Mouse (Mus musculus): Measurements from ENCODE around the gene Ankmy1. TPM values are rescaled to one million over a fixed set of nuclear protein-coding genes. Genes with fewer than 3 reads are reported as not detected.

Ankmy1 gene
- polyA plus RNA-seq, 1 experiment from 2014 or later: 0.52 TPM

- 86% methylated on average over 12 of the region's 12 CpGs for WGBS
- ATAC-seq (ENCODE audit: low FRiP score, low TSS enrichment): no peak
- no peaks in the 10 kb centered on the region for H3K9me3 ChIP-seq (ENCODE audit: low read length)
Observed at GRCm38 (mm10) chr1:92879266-92879665, 23.4 kb downstream of the Ankmy1 start.

GRCm38 (mm10) chr1:92878066-92878741 lies 24.5 kb downstream of the Ankmy1 start:
- Histone ChIP-seq H3K27ac (ENCODE audit: low read length) (peak overlapping the region; percentile 25; the same call in 1 of the 2 replicates), H3K4me3 (ENCODE audit: low read length) (no peak overlapping the region), H3K4me1 (ENCODE audit: insufficient read depth, low read length) (peaks cover 25% of the 10 kb centered on the region), H3K9me3 (ENCODE audit: low read length) (no peaks in the 10 kb centered on the region), H3K9ac (replicated peaks; ENCODE audit: low read length) (no peak overlapping the region), H3K36me3 (ENCODE audit: insufficient read depth, low read length) (no peaks in the 10 kb centered on the region), H3K27me3 (ENCODE audit: insufficient read depth, low read length) (no peaks in the 10 kb centered on the region), H3K4me2 (replicated peaks; ENCODE audit: low read depth, low read length) (no peak overlapping the region; the same call in 1 of the 2 replicates)
- ATAC-seq (ENCODE audit: low FRiP score, low TSS enrichment): peak; percentile 53
- 35% methylated on average over 13 of the region's 13 CpGs for WGBS

More at GRCm38 (mm10) chr1:92879266-92879665, 23.4 kb downstream of the Ankmy1 start:
- Histone ChIP-seq H3K27me3 (ENCODE audit: insufficient read depth, low read length) (no peaks in the 10 kb centered on the region), H3K9ac (replicated peaks; ENCODE audit: low read length) (no peak overlapping the region), H3K4me3 (ENCODE audit: low read length) (no peak overlapping the region), H3K4me2 (replicated peaks; ENCODE audit: low read depth, low read length) (no peak overlapping the region), H3K4me1 (ENCODE audit: insufficient read depth, low read length) (peaks cover 25% of the 10 kb centered on the region), H3K27ac (ENCODE audit: low read length) (no peak overlapping the region), H3K36me3 (ENCODE audit: insufficient read depth, low read length) (no peaks in the 10 kb centered on the region)

- H3K9me3 ChIP-seq (ENCODE audit: low read length): no peaks in the 10 kb centered on the region
- H3K4me2 ChIP-seq (replicated peaks; ENCODE audit: low read depth, low read length): 0 out of 2 replicates have a peak overlapping the region, but pooled peaks have one; percentile 7
- no peaks in the 10 kb centered on the region for H3K27me3 ChIP-seq (ENCODE audit: insufficient read depth, low read length)
- peak; percentile 16; the same call in 1 of the 2 replicates for ATAC-seq (ENCODE audit: low FRiP score, low TSS enrichment)
- no peak overlapping the region; the same call in 1 of the 2 replicates for H3K9ac ChIP-seq (replicated peaks; ENCODE audit: low read length)
- no peak overlapping the region for H3K4me3 ChIP-seq (ENCODE audit: low read length)
- WGBS: 35% methylated on average over 12 of the region's 12 CpGs
- peak overlapping the region; percentile 27 for H3K27ac ChIP-seq (ENCODE audit: low read length)
- H3K4me1 ChIP-seq (ENCODE audit: insufficient read depth, low read length): peaks cover 25% of the 10 kb centered on the region
- no peaks in the 10 kb centered on the region for H3K36me3 ChIP-seq (ENCODE audit: insufficient read depth, low read length)
Observed at GRCm38 (mm10) chr1:92877431-92877978, 25.2 kb downstream of the Ankmy1 start.

- no peaks in the 10 kb centered on the region for H3K9me3 ChIP-seq (ENCODE audit: low read length)
- no peak overlapping the region for H3K4me3 ChIP-seq (ENCODE audit: low read length)
- H3K36me3 ChIP-seq (ENCODE audit: insufficient read depth, low read length): no peaks in the 10 kb centered on the region
- ATAC-seq (ENCODE audit: low FRiP score, low TSS enrichment): no peak
- peaks cover 25% of the 10 kb centered on the region for H3K4me1 ChIP-seq (ENCODE audit: insufficient read depth, low read length)
- H3K4me2 ChIP-seq (replicated peaks; ENCODE audit: low read depth, low read length): no peak overlapping the region
- H3K9ac ChIP-seq (replicated peaks; ENCODE audit: low read length): no peak overlapping the region
- 87% methylated on average over 8 of the region's 8 CpGs for WGBS
- no peak overlapping the region for H3K27ac ChIP-seq (ENCODE audit: low read length)
- H3K27me3 ChIP-seq (ENCODE audit: insufficient read depth, low read length): no peaks in the 10 kb centered on the region
Observed at GRCm38 (mm10) chr1:92875360-92876111, 27.2 kb downstream of the Ankmy1 start.

GRCm38 (mm10) chr1:92874011-92874410 lies 28.7 kb downstream of the Ankmy1 start:
- Histone ChIP-seq H3K4me1 (ENCODE audit: insufficient read depth, low read length) (peaks cover 25% of the 10 kb centered on the region), H3K27me3 (ENCODE audit: insufficient read depth, low read length) (no peaks in the 10 kb centered on the region), H3K9me3 (ENCODE audit: low read length) (no peaks in the 10 kb centered on the region), H3K36me3 (ENCODE audit: insufficient read depth, low read length) (no peaks in the 10 kb centered on the region), H3K4me3 (ENCODE audit: low read length) (no peak overlapping the region), H3K4me2 (replicated peaks; ENCODE audit: low read depth, low read length) (no peak overlapping the region), H3K9ac (replicated peaks; ENCODE audit: low read length) (no peak overlapping the region), H3K27ac (ENCODE audit: low read length) (no peak overlapping the region)
- ATAC-seq (ENCODE audit: low FRiP score, low TSS enrichment): 0 out of 2 replicates have a peak, but pooled peaks have one; percentile 35
- WGBS: 72% methylated on average over 3 of the region's 3 CpGs

GRCm38 (mm10) chr1:92872666-92873065 lies 30.0 kb downstream of the Ankmy1 start:
- H3K4me2 ChIP-seq (replicated peaks; ENCODE audit: low read depth, low read length): no peak overlapping the region
- H3K27ac ChIP-seq (ENCODE audit: low read length): no peak overlapping the region
- H3K36me3 ChIP-seq (ENCODE audit: insufficient read depth, low read length): no peaks in the 10 kb centered on the region
- peaks cover 17% of the 10 kb centered on the region for H3K4me1 ChIP-seq (ENCODE audit: insufficient read depth, low read length)
- H3K27me3 ChIP-seq (ENCODE audit: insufficient read depth, low read length): no peaks in the 10 kb centered on the region
- H3K9ac ChIP-seq (replicated peaks; ENCODE audit: low read length): no peak overlapping the region
- no peaks in the 10 kb centered on the region for H3K9me3 ChIP-seq (ENCODE audit: low read length)
- no peak for ATAC-seq (ENCODE audit: low FRiP score, low TSS enrichment)
- H3K4me3 ChIP-seq (ENCODE audit: low read length): no peak overlapping the region
- WGBS: 67% methylated on average over 7 of the region's 7 CpGs

GRCm38 (mm10) chr1:92869985-92870384 lies 32.7 kb downstream of the Ankmy1 start:
- H3K4me2 ChIP-seq (replicated peaks; ENCODE audit: low read depth, low read length): no peak overlapping the region
- no peak overlapping the region for H3K4me3 ChIP-seq (ENCODE audit: low read length)
- WGBS: 72% methylated on average over 2 of the region's 2 CpGs
- H3K36me3 ChIP-seq (ENCODE audit: insufficient read depth, low read length): no peaks in the 10 kb centered on the region
- H3K9ac ChIP-seq (replicated peaks; ENCODE audit: low read length): no peak overlapping the region
- H3K27ac ChIP-seq (ENCODE audit: low read length): no peak overlapping the region
- no peaks in the 10 kb centered on the region for H3K27me3 ChIP-seq (ENCODE audit: insufficient read depth, low read length)
- no peaks in the 10 kb centered on the region for H3K9me3 ChIP-seq (ENCODE audit: low read length)
- H3K4me1 ChIP-seq (ENCODE audit: insufficient read depth, low read length): no peaks in the 10 kb centered on the region
- no peak for ATAC-seq (ENCODE audit: low FRiP score, low TSS enrichment)

- no peak overlapping the region for H3K9ac ChIP-seq (replicated peaks; ENCODE audit: low read length)
- H3K4me1 ChIP-seq (ENCODE audit: insufficient read depth, low read length): no peaks in the 10 kb centered on the region
- no peaks in the 10 kb centered on the region for H3K9me3 ChIP-seq (ENCODE audit: low read length)
- H3K4me2 ChIP-seq (replicated peaks; ENCODE audit: low read depth, low read length): no peak overlapping the region
- H3K4me3 ChIP-seq (ENCODE audit: low read length): no peak overlapping the region
- H3K36me3 ChIP-seq (ENCODE audit: insufficient read depth, low read length): no peaks in the 10 kb centered on the region
- no peak overlapping the region for H3K27ac ChIP-seq (ENCODE audit: low read length)
- WGBS: 67% methylated on average over 2 of the region's 2 CpGs
- ATAC-seq (ENCODE audit: low FRiP score, low TSS enrichment): no peak
- no peaks in the 10 kb centered on the region for H3K27me3 ChIP-seq (ENCODE audit: insufficient read depth, low read length)
Observed at GRCm38 (mm10) chr1:92866170-92866569, 36.5 kb downstream of the Ankmy1 start.

- H3K36me3 ChIP-seq (ENCODE audit: insufficient read depth, low read length): peaks cover 9% of the 10 kb centered on the region; the same call in 1 of the 2 replicates
- H3K4me3 ChIP-seq (ENCODE audit: low read length): no peak overlapping the region
- H3K9me3 ChIP-seq (ENCODE audit: low read length): no peaks in the 10 kb centered on the region
- no peak overlapping the region for H3K9ac ChIP-seq (replicated peaks; ENCODE audit: low read length)
- ATAC-seq (ENCODE audit: low FRiP score, low TSS enrichment): no peak
- no peaks in the 10 kb centered on the region for H3K27me3 ChIP-seq (ENCODE audit: insufficient read depth, low read length)
- no peak overlapping the region for H3K27ac ChIP-seq (ENCODE audit: low read length)
- H3K4me2 ChIP-seq (replicated peaks; ENCODE audit: low read depth, low read length): no peak overlapping the region
- WGBS: 86% methylated on average over 4 of the region's 4 CpGs
- H3K4me1 ChIP-seq (ENCODE audit: insufficient read depth, low read length): no peaks in the 10 kb centered on the region
Observed at GRCm38 (mm10) chr1:92863268-92863667, 39.4 kb downstream of the Ankmy1 start.
